Mouse (Mus musculus) heart, adult 2 months (tissue): Measurements from ENCODE around the gene Ttll8. TPM values are rescaled to one million over a fixed set of nuclear protein-coding genes. Genes with fewer than 3 reads are reported as not detected.

Experiments
- DNase-seq, 2 experiments: peaks; one replicate each; pipeline ENCODE4 v3.0.0; 2021
- H3K27ac ChIP-seq: fragments of 200-600 bp; 2 replicates; pipeline ENCODE4 v1.8.1; 2022
- H3K27me3 ChIP-seq: fragments of 200-500 bp; 2 replicates; pipeline ENCODE4 v1.6.1; 2012; ENCODE audit warnings: mild to moderate bottlenecking, low read length, inconsistent platforms, mixed read lengths; ENCODE audit not compliant: control insufficient read depth, insufficient read depth
- H3K36me3 ChIP-seq: fragments of 200-500 bp; 2 replicates; pipeline ENCODE4 v1.6.1; 2012; ENCODE audit warnings: low read length, inconsistent platforms; ENCODE audit not compliant: control insufficient read depth, insufficient read depth
- H3K4me1 ChIP-seq: fragments of 200-500 bp; 2 replicates; pipeline ENCODE4 v1.6.1; 2011; ENCODE audit warnings: low read length; ENCODE audit not compliant: control insufficient read depth, insufficient read depth
- H3K4me3 ChIP-seq: fragments of 200-600 bp; 2 replicates; pipeline ENCODE4 v1.8.1; 2022
- H3K79me2 ChIP-seq: fragments of 200-500 bp; replicated peaks from 2 replicates; pipeline ENCODE4 v1.6.1; 2012; ENCODE audit warnings: mild to moderate bottlenecking, inconsistent platforms, low read length, moderate library complexity, mixed read lengths; ENCODE audit not compliant: control insufficient read depth, insufficient read depth
- H3K9ac ChIP-seq: fragments of 200-500 bp; 2 replicates; pipeline ENCODE4 v1.6.1; 2012; ENCODE audit warnings: low read depth, mild to moderate bottlenecking, control low read depth, inconsistent platforms, low read length, mixed read lengths
- CTCF ChIP-seq: fragments of 200-600 bp; IDR thresholded peaks from 2 replicates; pipeline ENCODE4 v1.8.1; 2022; ENCODE audit warnings: antibody characterized with exemption, mild to moderate bottlenecking, moderate library complexity
- EP300 ChIP-seq: fragments of 200-500 bp; IDR thresholded peaks from 2 replicates; pipeline ENCODE4 v1.6.1; 2011; ENCODE audit warnings: low read depth, low read length, control low read depth; ENCODE audit not compliant: insufficient read depth
- POLR2A ChIP-seq: fragments of 200-500 bp; IDR thresholded peaks from 2 replicates; pipeline ENCODE4 v1.6.1; 2011; ENCODE audit warnings: mild to moderate bottlenecking, low read depth, low read length, control low read depth; ENCODE audit not compliant: insufficient read depth
- WGBS: fragments of 180-500 bp; shearing (Covaris S2); methylation state at CpG from one replicate; pipeline ENCODE4 v1.1.7; 2018; 5-methylcytosine and 5-hydroxymethylcytosine counted together
- intact Hi-C: fragments of 180-260 bp; cut with DNase I; formaldehyde crosslinking; loops from one replicate; pipeline ENCODE4 v1.15.1; 2025
- polyA plus RNA-seq: library from polyadenylated mRNA; depleted of rRNA; stranded (reverse); fragments of >200 nt; gene quantifications from 2 replicates; pipeline ENCODE4 v1.2.3, GENCODE M21; 2012; rRNA removed
- total RNA-seq, 2 experiments: library from RNA; stranded (reverse); gene quantifications; 2 replicates each; pipeline ENCODE4 v1.2.3; 2021

Gene Ttll8
- total and polyA plus RNA-seq, 3 experiments = 0.18 TPM; not detected in 2

DNA sequence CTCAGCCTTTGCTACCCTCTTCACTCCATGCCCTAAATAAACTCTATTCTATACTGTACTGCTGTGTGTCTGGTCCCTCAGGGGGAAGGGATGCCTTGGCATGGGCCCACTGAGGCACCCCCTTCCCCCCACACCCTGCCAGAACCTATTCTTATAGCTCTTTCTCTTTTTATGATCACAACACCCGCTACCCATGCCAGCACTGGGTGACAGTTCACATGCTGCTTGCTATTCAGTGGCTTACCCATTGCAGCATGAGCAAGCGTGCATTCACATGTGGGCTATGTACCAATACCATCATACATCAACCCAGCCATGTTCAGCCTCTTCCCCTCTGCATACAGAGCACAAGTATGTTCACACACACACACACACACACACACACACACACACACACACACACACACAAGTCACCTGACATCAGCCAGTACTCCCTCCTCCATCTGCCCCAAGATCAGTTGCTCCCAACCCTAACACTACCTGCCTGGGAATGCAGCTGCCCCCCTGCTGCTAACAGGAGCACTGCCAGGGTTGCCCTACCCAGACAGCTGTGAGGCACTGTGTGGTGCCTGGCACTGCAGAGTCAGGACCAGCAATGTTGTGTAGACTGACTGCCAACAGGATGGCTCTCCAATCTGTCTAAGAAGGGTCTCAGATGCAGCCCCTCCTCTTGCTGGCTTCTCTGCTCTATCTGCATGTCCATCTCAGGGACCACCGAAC, 112.5 kb downstream of the Ttll8 start:
- no peak for DNase-seq
- no peaks in the 10 kb centered on the region for H3K27me3 ChIP-seq
- H3K36me3 ChIP-seq = no peaks in the 10 kb centered on the region
- H3K4me3 ChIP-seq = no peak overlapping the region
- H3K4me1 ChIP-seq = peaks cover 16% of the 10 kb centered on the region
- H3K79me2 ChIP-seq = no peaks in the 10 kb centered on the region
- H3K9ac ChIP-seq = no peak overlapping the region
- peak overlapping the region; percentile 17; the same call in 1 of the 2 replicates for H3K27ac ChIP-seq
- intact Hi-C loops = no loop called here
- TF ChIP-seq POLR2A (no peak), CTCF (no peak), EP300 (no peak)
- 94% methylated on average over 3 of the region's 3 CpGs for WGBS

DNA sequence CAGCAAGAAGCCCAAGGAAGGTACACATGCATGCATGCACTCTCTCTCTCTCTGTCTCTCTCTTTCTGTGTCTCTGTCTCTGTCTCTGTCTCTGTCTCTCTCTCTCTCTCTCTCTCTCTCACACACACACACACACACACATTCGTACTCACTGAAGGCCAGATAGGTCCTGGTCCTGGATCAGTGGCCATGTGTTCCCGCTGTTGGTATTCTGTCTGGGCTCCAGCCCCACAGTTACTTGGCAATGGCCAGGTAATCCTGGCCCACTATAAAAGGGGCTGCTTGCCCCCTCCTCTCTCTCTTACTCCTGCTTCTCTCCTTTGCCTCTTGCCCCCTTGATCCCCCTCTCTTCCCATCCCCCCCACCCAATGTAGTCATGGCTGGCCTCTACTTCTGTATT, 113.1 kb downstream of the Ttll8 start:
- no peak overlapping the region for H3K4me3 ChIP-seq
- DNase-seq = peak in 1 of 2 experiments; percentile 19
- H3K27ac ChIP-seq = peak overlapping the region; percentile 53
- H3K4me1 ChIP-seq = peaks cover 17% of the 10 kb centered on the region
- H3K27me3 ChIP-seq = no peaks in the 10 kb centered on the region
- no peaks in the 10 kb centered on the region for H3K36me3 ChIP-seq
- intact Hi-C loops = no loop called here
- WGBS = 55% methylated on average over 2 of the region's 2 CpGs
- no peak for TF ChIP-seq CTCF
- TF ChIP-seq POLR2A = no peak
- no peak for TF ChIP-seq EP300
- H3K79me2 ChIP-seq = no peaks in the 10 kb centered on the region
- no peak overlapping the region for H3K9ac ChIP-seq

Other genes with a start within 250 kb of the Ttll8 start
- 10 to 100 TPM; 28.7 to 31.0 TPM for gene Brd1, start 220.2 kb downstream of the Ttll8 start, total RNA-seq
- 7.7 and 9.1 TPM in 2 replicates for gene Brd1, start 220.2 kb downstream of the Ttll8 start, polyA plus RNA-seq
- gene Zbed4, start 202.8 kb downstream of the Ttll8 start, total RNA-seq = 1 to 10 TPM; 8.2 to 9.1 TPM
- 3.3 and 6.0 TPM in 2 replicates for gene Zbed4, start 202.8 kb downstream of the Ttll8 start, polyA plus RNA-seq
- 1 to 10 TPM; 7.2 to 8.7 TPM for gene Alg12, start 135.1 kb downstream of the Ttll8 start, total RNA-seq
- 11.0 and 17.5 TPM in 2 replicates for gene Alg12, start 135.1 kb downstream of the Ttll8 start, polyA plus RNA-seq
- 10 to 100 TPM; 23.6 to 24.7 TPM for gene Creld2, start 134.8 kb downstream of the Ttll8 start, total RNA-seq
- gene Creld2, start 134.8 kb downstream of the Ttll8 start, polyA plus RNA-seq = 13.6 and 19.9 TPM in 2 replicates
- 100 to 1,000 TPM in 1 of 2 experiments, 10 to 100 TPM in 1; 95.3 to 133 TPM for gene Pim3, start 92.2 kb downstream of the Ttll8 start, total RNA-seq
- 45.6 and 58.8 TPM in 2 replicates for gene Pim3, start 92.2 kb downstream of the Ttll8 start, polyA plus RNA-seq
- gene Mlc1, start 24.6 kb upstream of the Ttll8 start, total RNA-seq = not detected
- not detected in 2 replicates for gene Mlc1, start 24.6 kb upstream of the Ttll8 start, polyA plus RNA-seq
- gene Mov10l1, start 28.5 kb upstream of the Ttll8 start, total RNA-seq = 100 to 1,000 TPM in 1 of 2 experiments, 10 to 100 TPM in 1; 96.4 to 107 TPM
- gene Mov10l1, start 28.5 kb upstream of the Ttll8 start, polyA plus RNA-seq = 51.7 and 85.0 TPM in 2 replicates
- 1 to 10 TPM in 1 of 2 experiments, under 1 TPM in 1; 0.91 to 1.3 TPM for gene Panx2, start 105.3 kb upstream of the Ttll8 start, total RNA-seq
- gene Panx2, start 105.3 kb upstream of the Ttll8 start, polyA plus RNA-seq = 1.3 and 2.1 TPM in 2 replicates
- 10 to 100 TPM; 48.8 to 51.5 TPM for gene Trabd, start 120.7 kb upstream of the Ttll8 start, total RNA-seq
- gene Trabd, start 120.7 kb upstream of the Ttll8 start, polyA plus RNA-seq = 38.3 and 47.8 TPM in 2 replicates
- 10 to 100 TPM; 13.6 to 16.5 TPM for gene Selenoo, start 134.7 kb upstream of the Ttll8 start, total RNA-seq
- gene Selenoo, start 134.7 kb upstream of the Ttll8 start, polyA plus RNA-seq = 20.7 and 28.6 TPM in 2 replicates
- 1 to 10 TPM; 7.3 to 8.7 TPM for gene Tubgcp6, start 168.7 kb upstream of the Ttll8 start, total RNA-seq
- gene Tubgcp6, start 168.7 kb upstream of the Ttll8 start, polyA plus RNA-seq = 16.2 and 18.7 TPM in 2 replicates
- gene Hdac10, start 174.3 kb upstream of the Ttll8 start, total RNA-seq = 1 to 10 TPM; 6.3 to 7.6 TPM
- 19.5 and 23.1 TPM in 2 replicates for gene Hdac10, start 174.3 kb upstream of the Ttll8 start, polyA plus RNA-seq
- 10 to 100 TPM; 20.7 to 21.1 TPM for gene Mapk12, start 186.3 kb upstream of the Ttll8 start, total RNA-seq
- gene Mapk12, start 186.3 kb upstream of the Ttll8 start, polyA plus RNA-seq = 30.5 and 43.2 TPM in 2 replicates
- 1 to 10 TPM; 1.9 to 2.0 TPM for gene Mapk11, start 195.2 kb upstream of the Ttll8 start, total RNA-seq
- 4.7 and 5.2 TPM in 2 replicates for gene Mapk11, start 195.2 kb upstream of the Ttll8 start, polyA plus RNA-seq
- 10 to 100 TPM; 75.7 to 93.5 TPM for gene Plxnb2, start 226.4 kb upstream of the Ttll8 start, total RNA-seq
- 92.3 and 121 TPM in 2 replicates for gene Plxnb2, start 226.4 kb upstream of the Ttll8 start, polyA plus RNA-seq
- gene Dennd6b, start 242.1 kb upstream of the Ttll8 start, total RNA-seq = 1 to 10 TPM; 8.4 to 9.1 TPM
- 24.0 and 27.7 TPM in 2 replicates for gene Dennd6b, start 242.1 kb upstream of the Ttll8 start, polyA plus RNA-seq